In genomic region chr4:152086505-152087210, GRCm38 (mm10) we compare ENCODE assay signal across 8 mouse cellular contexts. TPM values are rescaled to one million over a fixed set of nuclear protein-coding genes. Genes with fewer than 3 reads are reported as not detected.
DNase-seq lines count a peak whose midpoint lies in the region; ATAC-seq and TF ChIP-seq lines count a peak whose summit lies in the region.

No protein-coding gene starts in this region.

- peaks cover 19% of the 10 kb centered on the region for H3K4me1 ChIP-seq in intestine, embryonic 15.5 days (replicated peaks)
- peaks cover 52% of the 10 kb centered on the region for H3K4me1 ChIP-seq in liver, embryonic 12.5 days
- peaks cover 13% of the 10 kb centered on the region for H3K4me1 ChIP-seq in thymus, adult 2 months (replicated peaks; ENCODE audit: control insufficient read depth, insufficient read depth, low read length)

- no peak for DNase-seq in frontal cortex, postnatal 25 days (ENCODE audit: low spot score in 2 of 2)
- DNase-seq in adrenal gland, postnatal 36 days: peak; percentile 76 to 87
- peak; percentile 67 for DNase-seq in gastrocnemius, postnatal 14 days
- peak; percentile 79 for DNase-seq in neural tube, embryonic 10.5 days (ENCODE audit: extremely low spot score, low spot score)
- DNase-seq in thymus, adult 2 months: peak; percentile 67

- ATAC-seq in frontal cortex, adult (ENCODE audit: low TSS enrichment): peak; percentile 31
- ATAC-seq in intestine, embryonic 15.5 days: peak; percentile 93
- peak; percentile 83 for ATAC-seq in liver, embryonic 12.5 days

- TF ChIP-seq CTCF in thymus, adult 2 months (IDR thresholded peaks at IDR 0.05; ENCODE audit: borderline replicate concordance, control insufficient read depth, extremely low read depth, insufficient read depth, low read length, poor library complexity): no peak

- peak overlapping the region; percentile 85 for H3K4me3 ChIP-seq in intestine, embryonic 15.5 days (replicated peaks)
- peak overlapping the region; percentile 78 for H3K4me3 ChIP-seq in liver, embryonic 12.5 days
- peak overlapping the region; percentile 84 for H3K4me3 ChIP-seq in thymus, adult 2 months (ENCODE audit: control insufficient read depth, insufficient read depth, low read length)

- H3K27me3 ChIP-seq in intestine, embryonic 15.5 days (replicated peaks): 0 out of 2 replicates have a peak, but pooled peaks cover 2% of the 10 kb centered on the region
- H3K27me3 ChIP-seq in liver, embryonic 12.5 days (replicated peaks): peaks cover 25% of the 10 kb centered on the region
- H3K27me3 ChIP-seq in thymus, adult 2 months (ENCODE audit: control insufficient read depth, insufficient read depth, low read length): no peaks in the 10 kb centered on the region; the same call in 1 of the 2 replicates

- TF ChIP-seq POLR2A in thymus, adult 2 months (IDR thresholded peaks at IDR 0.05; ENCODE audit: control insufficient read depth, extremely low read depth, insufficient read depth, low read length, poor library complexity): no peak

- H3K9me3 ChIP-seq in intestine, embryonic 15.5 days: no peaks in the 10 kb centered on the region
- no peaks in the 10 kb centered on the region for H3K9me3 ChIP-seq in liver, embryonic 12.5 days (replicated peaks)

- peak overlapping the region; percentile 80 for H3K27ac ChIP-seq in intestine, embryonic 15.5 days
- peak overlapping the region; percentile 77 for H3K27ac ChIP-seq in liver, embryonic 12.5 days
- H3K27ac ChIP-seq in thymus, adult 2 months (ENCODE audit: control insufficient read depth, insufficient read depth, low read length): no peak overlapping the region

- WGBS in intestine, embryonic 15.5 days: under 1% methylated on average over 68 of the region's 92 CpGs
- WGBS in liver, embryonic 12.5 days (ENCODE audit: insufficient replicate concordance): under 1% methylated on average over 58 of the region's 92 CpGs
- under 1% methylated on average over 71 of the region's 92 CpGs for WGBS in thymus, adult 2 months

- H3K9ac ChIP-seq in intestine, embryonic 15.5 days: peak overlapping the region; percentile 86
- peak overlapping the region; percentile 87 for H3K9ac ChIP-seq in liver, embryonic 12.5 days

- H3K36me3 ChIP-seq in intestine, embryonic 15.5 days: no peaks in the 10 kb centered on the region
- peaks cover 8% of the 10 kb centered on the region for H3K36me3 ChIP-seq in liver, embryonic 12.5 days
- H3K36me3 ChIP-seq in thymus, adult 2 months (ENCODE audit: control insufficient read depth, insufficient read depth, low read length): no peaks in the 10 kb centered on the region

- peak overlapping the region; percentile 90 for H3K4me2 ChIP-seq in intestine, embryonic 15.5 days (replicated peaks)
- peak overlapping the region; percentile 96 for H3K4me2 ChIP-seq in liver, embryonic 12.5 days

- intact Hi-C loops in gastrocnemius, postnatal 14 days (cut with DNase I; ENCODE audit: low total_unique reads): no loop called here

RNA-seq across cellular contexts. Expression of gene Plekhg5, which starts 14.4 kb away (rescaled TPM):
- total RNA-seq in adrenal gland, postnatal 36 days (2021): 10 to 100 TPM; 10.0 to 13.5 TPM
- total RNA-seq in gastrocnemius, postnatal 14 days (2021): 10 to 100 TPM; 11.2 to 17.1 TPM
- polyA plus RNA-seq in intestine, embryonic 15.5 days (2015; fragmentation: Nextera tagmentation; extraction: Ambion mirVana): 11.0 and 12.9 TPM in 2 replicates
- 7.7 and 8.4 TPM in 2 replicates for polyA plus RNA-seq in liver, embryonic 12.5 days (2016; fragmentation: Nextera tagmentation; extraction: Ambion mirVana)
- polyA plus RNA-seq in thymus, adult 2 months (2012; rRNA removed): 21.5 and 22.0 TPM in 2 replicates

RNA-seq across cellular contexts. Expression of gene Tnfrsf25, which starts 29.1 kb away (rescaled TPM):
- 1 to 10 TPM; 1.7 to 3.0 TPM for total RNA-seq in adrenal gland, postnatal 36 days (2021)
- total RNA-seq in gastrocnemius, postnatal 14 days (2021): 1 to 10 TPM in 1 of 2 experiments, under 1 TPM in 1; 0.74 to 1.1 TPM
- polyA plus RNA-seq in intestine, embryonic 15.5 days (2015; fragmentation: Nextera tagmentation; extraction: Ambion mirVana): 1.4 and 1.5 TPM in 2 replicates
- polyA plus RNA-seq in liver, embryonic 12.5 days (2016; fragmentation: Nextera tagmentation; extraction: Ambion mirVana): 0.74 and 0.87 TPM in 2 replicates
- polyA plus RNA-seq in thymus, adult 2 months (2012; rRNA removed): 19.9 and 20.6 TPM in 2 replicates

RNA-seq across cellular contexts. Expression of gene Nol9, which starts 47.5 kb away (rescaled TPM):
- total RNA-seq in adrenal gland, postnatal 36 days (2021): 10 to 100 TPM; 24.8 to 27.3 TPM
- 1 to 10 TPM; 7.7 to 9.1 TPM for total RNA-seq in gastrocnemius, postnatal 14 days (2021)
- polyA plus RNA-seq in intestine, embryonic 15.5 days (2015; fragmentation: Nextera tagmentation; extraction: Ambion mirVana): 31.3 and 31.7 TPM in 2 replicates
- polyA plus RNA-seq in liver, embryonic 12.5 days (2016; fragmentation: Nextera tagmentation; extraction: Ambion mirVana): 42.3 and 44.0 TPM in 2 replicates
- 40.5 and 48.6 TPM in 2 replicates for polyA plus RNA-seq in thymus, adult 2 months (2012; rRNA removed)

RNA-seq across cellular contexts. Expression of gene Tas1r1, which starts 48.3 kb away (rescaled TPM):
- total RNA-seq in adrenal gland, postnatal 36 days (2021): not detected
- 1 to 10 TPM in 1 of 2 experiments, under 1 TPM in 1; 0.80 to 1.3 TPM for total RNA-seq in gastrocnemius, postnatal 14 days (2021)
- polyA plus RNA-seq in intestine, embryonic 15.5 days (2015; fragmentation: Nextera tagmentation; extraction: Ambion mirVana): 0.19 and 0.44 TPM in 2 replicates
- polyA plus RNA-seq in liver, embryonic 12.5 days (2016; fragmentation: Nextera tagmentation; extraction: Ambion mirVana): 0.12 and 0.19 TPM in 2 replicates
- 0.34 and 0.40 TPM in 2 replicates for polyA plus RNA-seq in thymus, adult 2 months (2012; rRNA removed)

RNA-seq across cellular contexts. Expression of gene Zbtb48, which starts 59.2 kb away (rescaled TPM):
- total RNA-seq in adrenal gland, postnatal 36 days (2021): 1 to 10 TPM; 8.6 to 9.7 TPM
- 1 to 10 TPM; 1.8 to 3.3 TPM for total RNA-seq in gastrocnemius, postnatal 14 days (2021)
- 15.6 and 19.0 TPM in 2 replicates for polyA plus RNA-seq in intestine, embryonic 15.5 days (2015; fragmentation: Nextera tagmentation; extraction: Ambion mirVana)
- 11.4 and 12.2 TPM in 2 replicates for polyA plus RNA-seq in liver, embryonic 12.5 days (2016; fragmentation: Nextera tagmentation; extraction: Ambion mirVana)
- polyA plus RNA-seq in thymus, adult 2 months (2012; rRNA removed): 27.4 and 31.2 TPM in 2 replicates

Comparison
In these comparisons a context has a peak if more than half of its experiments do, and no peak if none do; other contexts are left out.
1. ATAC-seq: peak in every context shown above with its lines; median percentile 93 in intestine, embryonic 15.5 days; 83 in liver, embryonic 12.5 days; 31 in frontal cortex, adult.
2. DNase-seq: peak in adrenal gland, postnatal 36 days (2 of 2), gastrocnemius, postnatal 14 days (single experiment), neural tube, embryonic 10.5 days (single experiment) and thymus, adult 2 months (single experiment); none in frontal cortex, postnatal 25 days (0 of 2).
3. Peak in every context shown above with its lines, with median percentiles within 50 percentile points of each other: H3K4me3 ChIP-seq.